Mouse (Mus musculus) 3T3-L1 (cell line): ENCODE data around the gene Fgfr1op2.

Experiments used
- DNase-seq: peaks from one replicate; pipeline ENCODE4 v3.0.0-alpha.2; 2015; ENCODE audit warnings: low read depth, low spot score

Fgfr1op2 gene

DNA sequence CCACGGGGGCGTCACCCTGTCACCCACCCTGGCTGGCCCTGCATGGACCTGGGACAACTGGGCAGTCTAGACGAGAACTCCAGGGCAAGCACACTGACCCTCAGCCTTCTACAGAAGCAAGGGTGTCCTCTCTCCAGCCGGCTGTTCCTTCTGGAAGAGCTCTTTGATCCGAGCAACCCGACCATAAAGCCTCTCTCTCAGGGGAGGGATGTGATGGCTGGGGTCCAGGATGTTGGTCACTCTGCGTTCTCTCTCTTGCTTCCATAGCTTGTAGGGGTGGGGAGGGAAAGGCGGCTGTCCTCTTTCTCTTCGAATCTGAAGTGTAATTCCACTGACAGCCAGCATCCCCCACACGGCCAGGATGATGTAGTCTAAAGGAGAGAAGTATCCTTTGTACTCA, 26.6 kb downstream of the Fgfr1op2 start:
- no peak for DNase-seq

DNA sequence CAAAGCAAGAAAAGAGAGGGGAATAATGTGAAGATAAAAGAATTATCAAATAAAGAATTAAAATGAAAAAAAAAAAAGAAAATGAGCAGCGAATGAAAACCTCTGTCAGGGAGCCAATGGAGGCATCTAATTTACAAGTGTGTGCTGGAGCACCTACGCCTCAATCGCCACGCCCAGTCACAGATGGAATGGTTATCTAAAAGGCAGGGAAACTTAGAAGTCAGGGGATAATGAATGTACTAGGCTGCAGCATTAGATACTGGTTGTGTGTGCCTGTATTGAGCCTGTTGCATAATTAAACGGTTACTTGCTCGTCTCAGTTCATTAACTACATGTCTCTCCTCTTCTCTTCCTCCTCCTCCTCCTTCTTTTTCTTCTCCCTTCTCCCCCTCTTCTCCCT, 34.4 kb downstream of the Fgfr1op2 start:
- DNase-seq = no peak

DNA sequence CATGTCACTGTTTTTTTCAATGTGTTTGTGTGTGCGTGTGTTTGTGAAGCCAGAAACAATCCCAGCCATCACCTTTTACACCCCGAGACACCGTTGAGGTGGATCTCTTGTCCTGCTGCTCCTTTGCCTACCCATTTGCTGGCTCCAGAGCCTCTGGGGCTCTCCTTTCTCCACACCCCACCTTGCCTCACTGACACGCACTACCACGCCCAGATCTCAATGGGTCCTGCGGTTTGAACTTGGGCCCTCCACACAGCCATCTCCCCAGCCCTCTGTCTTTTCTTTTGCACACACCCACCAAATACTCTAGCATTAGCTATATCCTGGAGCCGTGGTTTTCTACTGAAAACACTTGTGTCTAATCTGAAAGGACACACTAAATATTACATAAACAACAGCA, 34.9 kb downstream of the Fgfr1op2 start:
- DNase-seq = no peak

DNA sequence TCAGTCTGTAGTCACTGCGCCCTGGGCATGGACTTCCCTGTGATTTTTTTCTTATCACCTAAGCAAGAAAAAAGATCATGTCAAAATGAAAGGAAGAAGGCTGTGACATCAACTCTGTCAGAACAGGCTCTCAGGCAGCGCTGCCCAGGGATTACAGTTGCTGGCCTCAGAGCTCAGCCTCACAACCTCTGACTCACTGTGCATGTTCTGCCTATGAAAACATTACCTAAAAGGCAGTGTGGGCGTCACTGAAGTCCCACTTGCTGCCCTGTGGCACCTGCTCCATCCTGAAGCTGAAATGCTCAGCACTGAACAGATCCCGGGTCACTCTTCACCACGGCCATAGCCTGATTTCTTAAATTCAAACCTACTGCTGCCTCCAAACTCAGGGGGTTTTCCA, 35.7 kb downstream of the Fgfr1op2 start:
- DNase-seq = peak; percentile 41

DNA sequence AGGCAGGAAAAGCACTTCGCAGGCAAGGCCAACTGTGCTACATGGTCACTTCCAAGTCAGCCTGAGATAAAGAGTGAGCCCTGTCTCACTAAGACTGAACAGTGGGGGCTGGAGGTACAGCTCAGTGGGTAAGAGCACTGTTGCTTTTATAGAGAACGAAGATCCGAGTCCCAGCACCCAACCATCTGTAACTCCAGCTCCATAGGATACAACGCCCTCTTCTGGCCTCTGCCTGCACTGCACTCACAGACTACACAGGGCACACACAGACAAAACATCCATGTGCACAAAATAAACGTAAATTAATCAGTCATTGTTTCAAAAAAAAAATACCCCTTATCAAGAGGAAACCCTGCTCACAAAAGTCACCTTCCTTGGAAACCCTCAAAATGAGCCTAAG, 36.9 kb downstream of the Fgfr1op2 start:
- no peak for DNase-seq

DNA sequence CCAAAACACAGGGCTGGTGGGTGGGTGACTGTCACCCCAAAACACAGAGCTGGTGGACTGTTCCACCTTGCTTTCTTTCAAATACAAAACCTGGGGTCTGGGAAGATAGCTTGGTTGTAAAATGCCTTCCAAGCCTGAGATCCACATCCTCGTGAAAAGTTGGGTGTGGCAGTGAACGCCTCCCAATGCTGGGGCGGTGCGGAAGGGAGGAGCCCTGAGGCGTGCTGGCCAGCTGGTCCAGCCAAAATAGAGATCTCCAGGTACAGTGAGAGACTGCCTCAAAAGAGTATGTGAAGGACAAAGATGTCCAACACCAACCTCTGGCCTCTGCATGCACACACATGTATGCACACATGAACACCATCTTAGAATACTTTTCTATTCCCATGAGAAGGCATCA, 37.5 kb downstream of the Fgfr1op2 start:
- no peak for DNase-seq

DNA sequence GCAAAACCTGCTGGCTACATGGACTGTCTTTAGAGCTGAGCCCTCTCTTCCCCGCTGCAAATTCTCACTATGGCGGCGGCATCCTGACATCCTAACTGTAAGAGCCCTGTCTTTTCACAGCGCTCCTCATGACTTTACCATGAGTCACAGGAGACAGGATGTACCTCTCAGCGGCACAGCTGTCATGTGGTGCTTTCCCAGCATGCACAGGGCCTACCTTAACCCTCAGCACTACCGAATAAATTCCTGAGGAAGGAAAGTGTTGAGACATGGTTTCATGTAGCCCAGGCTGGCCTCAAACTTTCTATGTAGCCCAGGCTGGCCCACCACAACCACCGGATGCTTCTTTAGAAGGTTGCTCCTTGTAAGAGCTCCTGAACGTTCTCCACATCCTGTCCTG, 38.9 kb downstream of the Fgfr1op2 start:
- DNase-seq = peak; percentile 48

DNA sequence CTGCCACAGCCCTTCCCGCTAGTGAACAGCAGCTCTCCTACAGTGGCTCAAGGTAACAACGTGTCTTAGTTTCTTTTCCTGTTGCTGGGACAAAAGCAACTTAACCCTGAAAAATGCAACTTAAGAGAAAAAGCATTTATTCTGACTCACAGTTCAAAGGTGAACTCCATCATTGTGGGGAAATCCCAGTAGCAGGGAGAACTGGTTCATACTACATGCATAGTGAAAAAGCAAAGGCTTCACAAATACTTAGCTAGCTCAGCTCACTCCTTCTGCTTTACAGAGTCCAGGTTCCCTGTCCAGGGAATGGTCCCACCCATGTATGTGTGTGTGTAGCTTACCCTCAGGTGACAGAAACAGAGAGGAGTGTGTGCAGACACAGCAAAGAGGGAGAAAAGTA, 39.7 kb downstream of the Fgfr1op2 start:
- peak; percentile 73 for DNase-seq

DNA sequence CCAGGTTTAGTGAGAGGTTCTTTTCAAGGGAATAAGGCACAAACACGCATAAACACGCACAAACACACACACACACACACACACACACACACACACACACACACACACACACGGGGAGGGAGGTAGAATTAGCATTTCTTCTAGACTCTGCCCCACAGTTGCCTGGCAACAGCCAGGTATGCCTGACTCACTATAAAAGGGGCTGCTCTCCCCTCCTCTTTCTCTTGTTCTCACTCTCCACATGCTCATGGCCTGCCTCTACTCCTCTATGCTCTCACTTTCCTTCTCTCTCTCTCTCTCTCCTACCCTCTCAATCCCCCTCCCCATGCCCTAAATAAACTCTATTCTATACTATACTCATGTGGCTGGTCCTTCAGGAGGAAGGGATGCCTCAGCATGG, 51.1 kb downstream of the Fgfr1op2 start:
- DNase-seq = no peak

DNA sequence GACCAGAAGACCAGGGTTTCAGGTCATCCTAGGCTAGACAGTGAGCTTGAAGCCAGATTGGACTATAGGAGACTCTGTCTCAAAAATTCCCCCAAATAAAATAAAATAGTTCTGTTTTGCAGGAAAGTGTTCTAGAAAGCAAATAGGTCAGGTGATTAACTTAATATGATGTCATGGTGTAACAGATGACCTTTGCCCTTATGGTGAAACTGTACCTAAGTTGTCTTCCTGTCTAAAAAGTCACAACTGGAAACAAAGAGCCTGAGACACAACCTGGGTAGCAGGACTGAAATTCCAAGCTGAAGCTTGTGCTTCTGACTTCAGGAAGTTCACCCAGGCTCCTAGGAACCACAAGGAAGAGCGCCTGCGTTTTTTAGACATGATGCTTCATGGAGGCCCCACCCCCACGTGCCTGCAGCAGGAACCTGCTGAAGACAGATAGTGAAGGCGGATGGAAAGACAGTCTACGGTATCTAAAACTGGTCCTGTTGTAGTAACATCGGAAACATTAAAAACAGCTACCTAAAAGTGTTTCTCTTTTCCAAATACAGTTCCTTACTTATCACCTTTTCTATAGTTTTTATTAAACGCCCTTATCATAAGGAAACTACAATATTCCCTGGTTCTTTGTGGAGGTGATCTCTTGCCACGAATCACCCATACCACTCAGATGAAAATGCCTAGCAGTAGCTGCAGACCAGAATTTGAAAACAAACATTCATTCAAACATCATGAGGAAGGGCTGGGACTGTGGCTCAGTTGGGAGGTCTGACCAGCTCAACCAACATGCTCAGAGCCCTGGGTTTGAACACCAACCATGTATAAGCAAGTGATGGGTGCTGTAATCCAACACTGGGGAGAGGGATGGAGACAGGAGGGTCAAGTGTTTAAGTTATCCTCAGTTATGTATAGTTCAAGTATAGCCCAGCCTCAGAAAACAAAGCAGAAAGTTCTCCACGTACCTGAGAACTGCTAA, 53.1 kb downstream of the Fgfr1op2 start:
- DNase-seq = no peak

DNA sequence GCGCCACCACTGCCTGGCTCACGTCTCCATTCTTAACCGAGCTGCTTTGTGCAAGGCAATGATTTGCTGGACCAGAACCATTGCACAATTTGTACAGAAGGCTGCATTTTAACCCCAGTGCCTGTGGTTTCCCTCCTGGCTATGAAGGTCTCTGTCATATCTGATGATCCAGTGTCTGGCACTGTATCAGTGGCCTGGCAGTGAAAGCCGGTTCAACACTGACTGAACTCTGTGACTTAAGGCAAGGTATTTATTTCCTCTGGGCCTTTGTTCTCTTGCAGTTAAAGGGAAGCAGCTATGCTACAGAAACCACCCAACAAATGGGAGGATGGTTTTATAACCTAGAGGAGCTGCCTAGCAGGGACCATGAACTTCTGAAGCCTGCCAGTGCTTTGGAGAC, 54.0 kb downstream of the Fgfr1op2 start:
- DNase-seq = peak; percentile 73

DNA sequence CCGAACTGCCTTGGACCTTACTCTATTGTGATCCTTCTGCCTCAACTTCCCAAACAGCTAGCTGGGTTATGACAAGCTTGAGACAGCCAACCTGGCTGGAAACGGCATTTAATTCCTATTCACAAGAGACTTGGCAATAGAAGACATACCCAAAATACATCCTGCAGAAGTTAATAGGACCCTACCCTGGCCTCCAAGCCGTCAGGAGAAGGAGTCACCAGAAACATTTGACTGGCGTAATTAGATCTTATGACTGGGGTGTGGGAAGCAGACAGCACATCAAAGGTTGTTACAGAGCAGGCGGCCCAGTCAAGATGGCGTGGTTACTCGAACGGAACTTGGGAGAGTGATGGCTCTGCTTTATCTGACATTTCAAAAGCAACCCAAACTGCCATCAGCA, 54.8 kb downstream of the Fgfr1op2 start:
- no peak for DNase-seq

DNA sequence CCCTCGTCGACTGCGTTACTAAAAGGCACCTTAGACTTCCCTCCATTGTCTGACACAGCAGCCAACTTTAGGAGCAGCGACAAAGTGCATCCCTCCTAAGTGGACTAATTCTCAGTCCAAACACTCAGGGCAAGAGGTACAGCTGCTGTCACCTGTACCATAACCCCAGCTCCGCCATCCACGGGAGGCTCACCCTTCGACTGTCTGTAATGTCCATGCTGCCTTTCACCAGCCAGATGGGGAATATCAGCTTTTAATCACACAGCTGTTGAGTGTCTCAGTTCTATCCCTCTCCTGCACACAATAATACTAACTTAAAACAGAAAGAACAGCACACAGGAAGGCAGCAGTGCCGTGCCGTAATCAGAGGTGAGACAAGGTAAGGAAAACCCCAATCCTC, 55.4 kb downstream of the Fgfr1op2 start:
- no peak for DNase-seq

DNA sequence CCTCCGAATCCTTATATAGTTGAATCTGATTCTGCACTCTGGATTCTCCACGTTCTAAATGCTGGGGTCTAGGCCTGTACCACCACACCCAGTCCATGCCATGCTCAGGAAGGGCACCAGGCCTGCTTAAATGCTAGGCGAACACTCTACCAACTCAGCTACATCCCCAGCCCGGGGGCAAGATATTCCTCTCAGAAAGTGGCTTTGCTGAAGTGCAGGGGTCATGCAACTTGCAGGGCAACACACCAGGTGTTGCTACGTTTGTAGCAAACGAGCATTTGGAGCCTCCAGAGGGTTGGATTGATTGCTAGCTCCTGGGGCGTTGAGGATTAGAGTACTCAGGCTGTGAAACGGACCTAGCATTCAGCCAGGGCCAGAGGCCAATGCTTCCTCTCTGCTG, 56.1 kb downstream of the Fgfr1op2 start:
- no peak for DNase-seq

DNA sequence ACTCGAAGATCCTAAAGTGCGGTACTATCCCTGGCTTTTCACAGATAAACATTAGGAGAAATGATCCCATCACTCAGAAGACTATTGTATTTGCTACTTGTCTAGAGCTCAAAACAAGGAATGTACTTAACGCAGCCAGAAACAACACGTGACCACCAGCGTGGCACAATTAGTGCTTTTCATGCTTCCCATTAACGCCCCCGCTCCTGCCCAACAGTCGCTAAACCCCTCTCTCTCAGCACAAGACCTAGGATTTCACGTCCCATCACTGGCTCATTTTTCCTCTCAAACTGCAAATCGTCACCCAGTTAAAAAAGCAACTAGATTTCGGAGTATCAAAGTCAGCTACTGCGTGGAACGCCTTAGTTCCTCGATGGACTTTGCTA, 56.6 kb downstream of the Fgfr1op2 start:
- peak; percentile 58 for DNase-seq

DNA sequence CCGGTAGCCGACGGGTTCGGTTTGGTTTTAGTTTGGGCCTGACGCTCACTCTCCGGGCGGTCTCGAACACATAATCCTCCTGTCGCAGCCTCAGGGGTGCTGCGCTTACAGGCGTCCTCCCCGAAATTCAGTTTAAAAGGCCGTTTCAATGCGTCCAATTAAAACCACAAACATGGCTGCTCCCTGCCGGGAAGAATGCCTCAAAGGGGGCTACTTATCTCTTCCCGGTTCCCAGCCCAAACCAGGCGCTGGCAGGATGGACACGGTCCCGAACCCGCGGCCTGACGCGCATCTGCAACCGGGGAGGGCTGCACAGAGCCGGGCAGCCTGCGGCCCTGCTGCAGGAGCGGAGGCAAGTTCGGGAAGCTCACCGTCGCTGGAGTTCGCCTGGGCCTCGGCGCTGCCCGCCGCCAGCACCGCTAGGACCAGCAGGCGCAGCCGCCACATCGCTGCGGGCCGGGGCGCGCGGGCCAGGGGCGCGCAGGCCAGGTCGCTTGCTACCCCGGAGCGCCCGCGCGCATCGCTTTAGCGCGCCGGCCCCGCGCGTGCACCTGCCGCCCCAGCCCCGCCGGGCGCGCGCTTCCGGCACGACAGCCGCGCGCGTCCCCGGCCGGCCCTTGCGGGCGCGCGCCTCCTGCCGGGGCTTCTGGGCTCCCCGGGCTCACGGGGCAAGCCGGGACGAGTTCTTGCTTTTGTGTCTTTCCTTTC, 57.2 kb downstream of the Fgfr1op2 start:
- peak; percentile 71 for DNase-seq

DNA sequence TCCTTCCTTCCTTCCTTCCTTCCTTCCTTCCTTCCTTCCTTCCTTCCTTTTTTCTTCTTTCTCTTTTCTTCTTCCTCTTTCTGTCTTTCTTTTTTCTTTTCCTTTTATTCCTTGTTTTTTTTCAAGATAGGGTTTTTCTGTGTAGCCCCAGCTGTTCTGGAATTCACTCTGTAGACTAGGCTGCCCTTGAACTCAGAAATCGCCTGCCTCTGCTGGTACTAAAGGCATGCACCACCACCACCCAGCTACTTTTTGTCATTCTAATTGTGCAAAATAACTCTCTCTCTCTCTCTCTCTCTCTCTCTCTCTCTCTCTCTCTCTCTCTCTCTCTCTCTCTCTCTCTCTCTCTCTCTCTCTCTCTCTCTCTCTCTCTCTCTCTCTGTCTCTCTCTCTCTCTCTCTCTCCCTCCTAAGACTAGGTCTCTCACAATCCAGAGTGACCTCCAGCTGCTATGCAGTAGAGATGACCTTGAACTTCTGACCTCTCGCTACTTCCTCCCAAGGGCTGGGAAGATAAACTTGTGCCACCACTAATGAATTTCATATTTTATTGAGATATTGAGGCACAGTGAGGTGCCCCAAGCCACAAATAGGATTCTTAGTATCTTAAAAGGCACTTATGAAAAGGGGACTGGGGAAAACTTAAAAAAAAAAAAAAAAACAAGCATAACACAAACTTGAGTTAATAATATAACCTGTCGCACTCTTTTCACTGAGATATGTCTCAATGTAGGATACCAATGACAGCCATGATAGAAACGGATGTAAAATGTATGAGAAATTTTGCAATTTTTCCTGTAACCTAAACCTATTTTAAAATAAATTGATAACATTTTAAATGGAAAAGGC, 58.0 kb downstream of the Fgfr1op2 start:
- peak; percentile 40 for DNase-seq

DNA sequence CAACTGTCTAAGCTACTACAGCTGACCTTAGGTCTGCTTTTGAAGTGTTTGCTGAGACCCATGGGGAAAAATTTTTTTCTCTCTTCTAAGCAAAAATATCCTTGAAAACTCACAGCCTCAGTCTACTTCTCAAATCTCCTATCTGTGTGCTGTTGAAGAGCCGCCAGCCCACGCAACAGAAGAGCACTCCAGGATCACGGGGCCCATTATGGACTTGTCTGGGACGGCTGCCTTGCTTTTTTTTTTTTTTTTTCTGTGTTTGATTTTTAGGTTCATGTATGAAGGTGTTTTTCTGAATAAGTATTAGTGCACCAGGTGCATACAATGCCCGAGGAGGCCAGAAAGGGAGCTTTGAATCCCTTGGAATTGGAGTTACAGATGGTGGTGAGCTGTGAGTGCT, 59.5 kb downstream of the Fgfr1op2 start:
- DNase-seq = no peak

DNA sequence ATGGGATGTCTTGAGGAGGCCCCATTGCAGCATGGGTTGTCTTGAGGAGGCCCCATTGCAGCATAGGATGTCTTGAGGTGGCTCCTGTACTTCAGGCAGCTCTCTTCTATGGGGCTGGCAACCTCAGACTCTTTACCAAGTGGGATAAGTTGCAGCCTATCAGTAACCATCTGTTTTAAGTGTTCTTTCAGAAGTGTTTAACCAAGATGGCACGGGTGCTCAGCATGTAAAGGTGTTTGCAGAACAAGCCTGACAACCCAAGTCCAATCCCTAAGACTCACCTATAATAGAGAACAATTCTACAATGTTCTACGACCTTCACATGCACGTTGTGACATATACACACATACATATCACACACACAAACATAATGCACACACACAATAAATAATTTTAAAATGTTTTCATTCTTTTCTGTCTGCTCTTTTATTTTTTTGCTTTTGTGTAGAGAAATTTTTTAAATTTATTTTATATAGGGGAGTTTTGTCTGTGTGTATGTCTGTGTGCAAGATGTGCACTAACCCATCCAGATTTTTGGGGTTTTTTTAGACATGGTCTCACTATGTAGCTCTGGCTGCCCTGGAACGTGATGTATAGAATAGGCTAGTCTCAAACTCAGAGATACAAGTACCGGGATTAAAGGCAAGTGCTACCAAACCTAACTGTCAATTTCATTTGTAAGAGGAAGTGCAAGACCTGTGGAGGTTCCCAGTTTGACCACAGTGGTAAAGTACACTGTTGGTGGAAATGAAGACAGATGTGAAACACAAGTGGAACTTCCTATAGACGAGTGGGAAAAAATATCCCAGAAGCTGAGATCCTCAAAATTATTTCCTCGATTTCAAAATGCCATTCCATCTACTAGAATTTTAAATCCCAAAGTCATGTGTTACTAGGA, 63.3 kb downstream of the Fgfr1op2 start:
- DNase-seq = no peak

DNA sequence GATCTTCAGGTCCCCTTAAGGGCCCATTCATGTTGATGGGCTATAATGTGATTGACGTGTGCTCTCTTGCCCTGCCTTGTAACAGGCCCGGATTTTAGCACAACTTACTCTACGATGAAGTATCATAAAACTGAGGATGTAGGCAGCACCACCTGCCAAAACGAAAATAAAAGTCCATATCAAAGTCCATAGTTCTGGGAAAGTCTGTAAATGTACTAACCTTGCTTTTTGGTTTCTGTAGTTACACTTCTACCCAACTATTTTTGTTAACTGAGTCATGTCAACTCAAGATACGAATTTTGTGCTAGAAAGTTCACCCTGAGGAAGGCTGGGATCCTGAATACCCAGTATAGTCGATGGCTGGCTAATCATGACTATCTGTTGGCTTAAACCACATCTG, 64.0 kb downstream of the Fgfr1op2 start:
- DNase-seq = no peak

DNA sequence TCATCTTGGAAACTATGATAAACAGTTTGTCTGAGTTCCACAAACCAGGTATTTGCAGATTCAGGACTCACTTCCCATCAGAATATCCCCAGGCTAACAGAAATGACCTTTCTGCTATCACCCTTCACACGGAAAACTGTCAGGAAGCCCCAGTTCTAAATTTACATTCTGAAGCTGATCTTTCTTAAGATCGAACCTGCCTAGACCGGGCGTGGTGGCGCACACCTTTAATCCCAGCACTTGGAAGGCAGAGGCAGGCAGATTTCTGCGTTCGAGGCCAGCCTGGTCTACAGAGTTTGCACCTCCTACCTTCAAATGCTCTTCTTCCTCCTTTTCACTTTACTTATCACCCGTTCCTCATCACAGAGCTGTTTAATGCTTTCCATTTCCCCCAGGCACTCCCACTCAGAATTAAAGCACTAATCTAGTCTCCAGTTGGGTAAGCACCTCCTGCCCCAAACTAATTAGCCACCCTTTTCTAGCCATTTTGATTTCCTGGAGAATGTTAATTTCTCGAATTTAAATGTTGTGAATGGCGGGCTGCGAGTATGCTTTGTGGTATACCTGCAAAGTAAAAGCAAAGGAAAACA, 64.7 kb downstream of the Fgfr1op2 start:
- no peak for DNase-seq
